Mouse (Mus musculus): Measurements from ENCODE around the gene Cmklr1. TPM values are rescaled to one million over a fixed set of nuclear protein-coding genes. Genes with fewer than 3 reads are reported as not detected.

The Cmklr1 gene
- polyA plus RNA-seq, 1 experiment from 2014 or later = 1.7 TPM

- Histone ChIP-seq H3K27ac (replicated peaks; ENCODE audit: low read depth, low read length) (no peak overlapping the region), H3K9ac (replicated peaks; ENCODE audit: low read length) (no peak overlapping the region), H3K36me3 (replicated peaks; ENCODE audit: control insufficient read depth, insufficient read depth, low read depth, low read length) (no peaks in the 10 kb centered on the region), H3K9me3 (replicated peaks; ENCODE audit: control insufficient read depth, low read length) (no peaks in the 10 kb centered on the region), H3K27me3 (ENCODE audit: control insufficient read depth, insufficient read depth, low read length) (0 out of 2 replicates have a peak, but pooled peaks cover 5% of the 10 kb centered on the region), H3K4me3 (ENCODE audit: low read depth, low read length) (no peak overlapping the region), H3K4me1 (ENCODE audit: control insufficient read depth, insufficient read depth, low read length) (peaks cover 3% of the 10 kb centered on the region; the same call in 1 of the 2 replicates), H3K4me2 (ENCODE audit: low read depth, low read length) (no peak overlapping the region)
- ATAC-seq (replicated peaks; ENCODE audit: insufficient number of reproducible peaks, low FRiP score, low TSS enrichment, low read depth) (no peak), DNase-seq (ENCODE audit: low spot score) (no peak)
- WGBS = 80% methylated on average over 5 of the region's 5 CpGs
Measured at GRCm38 (mm10) chr5:113648647-113649211, 1.5 kb downstream of the Cmklr1 start.

GRCm38 (mm10) chr5:113647141-113647540 lies 3.1 kb downstream of the Cmklr1 start:
- Histone ChIP-seq H3K9me3 (replicated peaks; ENCODE audit: control insufficient read depth, low read length) (no peaks in the 10 kb centered on the region), H3K27ac (replicated peaks; ENCODE audit: low read depth, low read length) (no peak overlapping the region), H3K4me1 (ENCODE audit: control insufficient read depth, insufficient read depth, low read length) (peaks cover 3% of the 10 kb centered on the region; the same call in 1 of the 2 replicates), H3K9ac (replicated peaks; ENCODE audit: low read length) (no peak overlapping the region), H3K27me3 (ENCODE audit: control insufficient read depth, insufficient read depth, low read length) (0 out of 2 replicates have a peak, but pooled peaks cover 5% of the 10 kb centered on the region), H3K4me2 (ENCODE audit: low read depth, low read length) (no peak overlapping the region), H3K4me3 (ENCODE audit: low read depth, low read length) (no peak overlapping the region), H3K36me3 (replicated peaks; ENCODE audit: control insufficient read depth, insufficient read depth, low read depth, low read length) (no peaks in the 10 kb centered on the region)
- 92% methylated on average over 8 of the region's 8 CpGs for WGBS
- DNase-seq (ENCODE audit: low spot score) (no peak), ATAC-seq (replicated peaks; ENCODE audit: insufficient number of reproducible peaks, low FRiP score, low TSS enrichment, low read depth) (no peak)

- no peaks in the 10 kb centered on the region for H3K36me3 ChIP-seq (replicated peaks; ENCODE audit: control insufficient read depth, insufficient read depth, low read depth, low read length)
- H3K27ac ChIP-seq (replicated peaks; ENCODE audit: low read depth, low read length) = no peak overlapping the region
- 90% methylated on average over 4 of the region's 4 CpGs for WGBS
- no peak overlapping the region for H3K4me3 ChIP-seq (ENCODE audit: low read depth, low read length)
- ATAC-seq (replicated peaks; ENCODE audit: insufficient number of reproducible peaks, low FRiP score, low TSS enrichment, low read depth) (no peak), DNase-seq (ENCODE audit: low spot score) (no peak)
- H3K27me3 ChIP-seq (ENCODE audit: control insufficient read depth, insufficient read depth, low read length) = no peaks in the 10 kb centered on the region
- no peaks in the 10 kb centered on the region for H3K9me3 ChIP-seq (replicated peaks; ENCODE audit: control insufficient read depth, low read length)
- H3K9ac ChIP-seq (replicated peaks; ENCODE audit: low read length) = no peak overlapping the region
- no peak overlapping the region for H3K4me2 ChIP-seq (ENCODE audit: low read depth, low read length)
- H3K4me1 ChIP-seq (ENCODE audit: control insufficient read depth, insufficient read depth, low read length) = no peaks in the 10 kb centered on the region
Measured at GRCm38 (mm10) chr5:113644520-113644919, 5.7 kb downstream of the Cmklr1 start.

- H3K9ac ChIP-seq (replicated peaks; ENCODE audit: low read length) = no peak overlapping the region
- no peaks in the 10 kb centered on the region for H3K27me3 ChIP-seq (ENCODE audit: control insufficient read depth, insufficient read depth, low read length)
- H3K4me2 ChIP-seq (ENCODE audit: low read depth, low read length) = no peak overlapping the region; the same call in 1 of the 2 replicates
- no peak overlapping the region for H3K4me3 ChIP-seq (ENCODE audit: low read depth, low read length)
- DNase-seq (ENCODE audit: low spot score) (peak; percentile 54), ATAC-seq (replicated peaks; ENCODE audit: insufficient number of reproducible peaks, low FRiP score, low TSS enrichment, low read depth) (peak; percentile 84)
- no peaks in the 10 kb centered on the region for H3K9me3 ChIP-seq (replicated peaks; ENCODE audit: control insufficient read depth, low read length)
- no peak overlapping the region for H3K27ac ChIP-seq (replicated peaks; ENCODE audit: low read depth, low read length)
- 56% methylated on average over 18 of the region's 18 CpGs for WGBS
- H3K4me1 ChIP-seq (ENCODE audit: control insufficient read depth, insufficient read depth, low read length) = no peaks in the 10 kb centered on the region
- H3K36me3 ChIP-seq (replicated peaks; ENCODE audit: control insufficient read depth, insufficient read depth, low read depth, low read length) = no peaks in the 10 kb centered on the region
Measured at GRCm38 (mm10) chr5:113643107-113643848, 6.9 kb downstream of the Cmklr1 start.

- Histone ChIP-seq H3K27ac (replicated peaks; ENCODE audit: low read depth, low read length) (no peak overlapping the region), H3K9ac (replicated peaks; ENCODE audit: low read length) (no peak overlapping the region)
- 69% methylated on average over 6 of the region's 6 CpGs for WGBS
Measured at GRCm38 (mm10) chr5:113641066-113641465, 9.2 kb downstream of the Cmklr1 start.

DNA sequence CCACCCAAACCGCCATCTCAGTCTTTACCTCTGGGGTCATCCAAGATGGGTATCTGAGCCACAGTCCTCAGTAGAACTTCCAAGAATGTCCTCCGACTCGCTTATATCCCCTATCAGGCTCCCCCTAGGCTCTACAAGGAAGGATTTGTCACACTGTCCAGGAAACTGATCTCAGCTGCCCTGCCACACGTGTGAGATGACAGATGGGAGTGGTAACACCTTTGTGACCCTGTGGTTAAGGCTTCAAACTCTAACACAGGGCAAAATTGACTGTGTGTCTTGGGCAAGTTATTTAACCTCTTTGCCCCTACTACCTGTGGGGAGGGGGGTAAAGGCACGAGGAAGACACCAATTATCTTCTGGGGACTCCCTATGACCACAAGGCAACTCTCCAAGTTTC lies 11.1 kb downstream of the Cmklr1 start:
- DNase-seq (ENCODE audit: low spot score) = no peak
- Histone ChIP-seq H3K4me3 (ENCODE audit: low read depth, low read length) (no peak overlapping the region), H3K4me2 (ENCODE audit: low read depth, low read length) (no peak overlapping the region), H3K27me3 (ENCODE audit: control insufficient read depth, insufficient read depth, low read length) (no peaks in the 10 kb centered on the region), H3K9me3 (replicated peaks; ENCODE audit: control insufficient read depth, low read length) (no peaks in the 10 kb centered on the region), H3K27ac (replicated peaks; ENCODE audit: low read depth, low read length) (no peak overlapping the region), H3K36me3 (replicated peaks; ENCODE audit: control insufficient read depth, insufficient read depth, low read depth, low read length) (no peaks in the 10 kb centered on the region), H3K4me1 (ENCODE audit: control insufficient read depth, insufficient read depth, low read length) (no peaks in the 10 kb centered on the region), H3K9ac (replicated peaks; ENCODE audit: low read length) (no peak overlapping the region)
- ATAC-seq (replicated peaks; ENCODE audit: insufficient number of reproducible peaks, low FRiP score, low TSS enrichment, low read depth) = no peak
- 70% methylated on average over 5 of the region's 5 CpGs for WGBS

More at GRCm38 (mm10) chr5:113641066-113641465, 9.2 kb downstream of the Cmklr1 start:
- DNase-seq (ENCODE audit: low spot score) (no peak), ATAC-seq (replicated peaks; ENCODE audit: insufficient number of reproducible peaks, low FRiP score, low TSS enrichment, low read depth) (no peak)
- H3K4me2 ChIP-seq (ENCODE audit: low read depth, low read length) = no peak overlapping the region
- H3K4me3 ChIP-seq (ENCODE audit: low read depth, low read length) = no peak overlapping the region
- H3K36me3 ChIP-seq (replicated peaks; ENCODE audit: control insufficient read depth, insufficient read depth, low read depth, low read length) = no peaks in the 10 kb centered on the region
- no peaks in the 10 kb centered on the region for H3K9me3 ChIP-seq (replicated peaks; ENCODE audit: control insufficient read depth, low read length)
- no peaks in the 10 kb centered on the region for H3K27me3 ChIP-seq (ENCODE audit: control insufficient read depth, insufficient read depth, low read length)
- no peaks in the 10 kb centered on the region for H3K4me1 ChIP-seq (ENCODE audit: control insufficient read depth, insufficient read depth, low read length)

DNA sequence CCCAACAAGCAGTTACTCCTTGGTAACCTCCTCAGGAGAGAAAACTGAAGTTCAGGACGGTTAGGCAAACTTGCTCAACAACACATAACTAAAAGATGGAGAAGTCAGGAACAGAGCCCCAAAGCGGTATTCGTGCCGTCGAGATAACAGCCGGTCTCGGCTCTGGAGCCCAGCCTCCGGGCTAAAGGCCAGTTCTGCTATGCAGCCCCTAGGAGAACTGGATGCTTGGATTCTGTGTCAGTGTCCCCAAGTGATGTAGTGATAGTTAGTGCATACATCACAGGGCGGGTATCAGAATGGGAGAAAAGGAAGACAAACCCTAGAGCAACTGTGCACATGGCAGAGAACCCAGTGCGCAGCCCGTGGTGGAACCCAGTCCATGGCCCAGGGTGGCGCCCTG lies 12.2 kb downstream of the Cmklr1 start:
- H3K27ac ChIP-seq (replicated peaks; ENCODE audit: low read depth, low read length) = no peak overlapping the region
- H3K9me3 ChIP-seq (replicated peaks; ENCODE audit: control insufficient read depth, low read length) = no peaks in the 10 kb centered on the region
- no peak overlapping the region for H3K4me3 ChIP-seq (ENCODE audit: low read depth, low read length)
- no peaks in the 10 kb centered on the region for H3K4me1 ChIP-seq (ENCODE audit: control insufficient read depth, insufficient read depth, low read length)
- H3K9ac ChIP-seq (replicated peaks; ENCODE audit: low read length) = no peak overlapping the region
- WGBS = 89% methylated on average over 12 of the region's 12 CpGs
- no peaks in the 10 kb centered on the region for H3K27me3 ChIP-seq (ENCODE audit: control insufficient read depth, insufficient read depth, low read length)
- ATAC-seq (replicated peaks; ENCODE audit: insufficient number of reproducible peaks, low FRiP score, low TSS enrichment, low read depth) (no peak), DNase-seq (ENCODE audit: low spot score) (no peak)
- no peaks in the 10 kb centered on the region for H3K36me3 ChIP-seq (replicated peaks; ENCODE audit: control insufficient read depth, insufficient read depth, low read depth, low read length)
- H3K4me2 ChIP-seq (ENCODE audit: low read depth, low read length) = no peak overlapping the region

GRCm38 (mm10) chr5:113637631-113638030 lies 12.6 kb downstream of the Cmklr1 start:
- WGBS = 70% methylated on average over 4 of the region's 4 CpGs
- no peak overlapping the region for H3K9ac ChIP-seq (replicated peaks; ENCODE audit: low read length)
- no peak for ATAC-seq (replicated peaks; ENCODE audit: insufficient number of reproducible peaks, low FRiP score, low TSS enrichment, low read depth)
- no peak overlapping the region for H3K27ac ChIP-seq (replicated peaks; ENCODE audit: low read depth, low read length)
- no peak for DNase-seq (ENCODE audit: low spot score)
- no peak overlapping the region for H3K4me3 ChIP-seq (ENCODE audit: low read depth, low read length)
- H3K27me3 ChIP-seq (ENCODE audit: control insufficient read depth, insufficient read depth, low read length) = no peaks in the 10 kb centered on the region
- no peak overlapping the region for H3K4me2 ChIP-seq (ENCODE audit: low read depth, low read length)
- no peaks in the 10 kb centered on the region for H3K4me1 ChIP-seq (ENCODE audit: control insufficient read depth, insufficient read depth, low read length)
- H3K9me3 ChIP-seq (replicated peaks; ENCODE audit: control insufficient read depth, low read length) = no peaks in the 10 kb centered on the region
- H3K36me3 ChIP-seq (replicated peaks; ENCODE audit: control insufficient read depth, insufficient read depth, low read depth, low read length) = no peaks in the 10 kb centered on the region

All from embryonic facial prominence, embryonic 11.5 days (tissue).